Mouse (Mus musculus): ENCODE data around the gene Lta.

The Lta gene

DNA sequence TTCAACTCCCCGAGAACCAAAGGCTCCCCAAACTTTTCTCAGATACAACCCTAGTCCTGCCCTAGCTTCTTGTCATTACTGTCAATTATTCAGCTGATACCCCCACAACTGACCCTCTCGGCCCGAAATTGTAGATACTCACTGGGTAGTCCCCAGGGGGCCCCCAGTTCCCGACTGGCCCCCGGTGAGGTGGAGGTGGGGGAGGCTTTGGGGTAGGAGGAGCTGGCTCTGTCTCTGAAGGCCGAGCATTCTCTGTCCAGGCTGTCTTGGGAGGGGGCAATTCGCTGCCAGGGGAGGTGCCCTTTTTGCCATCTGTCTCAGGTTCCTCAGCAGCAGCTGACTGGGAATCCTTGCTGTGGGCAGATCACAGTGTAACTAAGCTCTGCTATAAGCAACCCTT, 45.5 kb downstream of the Lta start:
- no peak for DNase-seq (ENCODE audit: low read depth, low spot score)

DNA sequence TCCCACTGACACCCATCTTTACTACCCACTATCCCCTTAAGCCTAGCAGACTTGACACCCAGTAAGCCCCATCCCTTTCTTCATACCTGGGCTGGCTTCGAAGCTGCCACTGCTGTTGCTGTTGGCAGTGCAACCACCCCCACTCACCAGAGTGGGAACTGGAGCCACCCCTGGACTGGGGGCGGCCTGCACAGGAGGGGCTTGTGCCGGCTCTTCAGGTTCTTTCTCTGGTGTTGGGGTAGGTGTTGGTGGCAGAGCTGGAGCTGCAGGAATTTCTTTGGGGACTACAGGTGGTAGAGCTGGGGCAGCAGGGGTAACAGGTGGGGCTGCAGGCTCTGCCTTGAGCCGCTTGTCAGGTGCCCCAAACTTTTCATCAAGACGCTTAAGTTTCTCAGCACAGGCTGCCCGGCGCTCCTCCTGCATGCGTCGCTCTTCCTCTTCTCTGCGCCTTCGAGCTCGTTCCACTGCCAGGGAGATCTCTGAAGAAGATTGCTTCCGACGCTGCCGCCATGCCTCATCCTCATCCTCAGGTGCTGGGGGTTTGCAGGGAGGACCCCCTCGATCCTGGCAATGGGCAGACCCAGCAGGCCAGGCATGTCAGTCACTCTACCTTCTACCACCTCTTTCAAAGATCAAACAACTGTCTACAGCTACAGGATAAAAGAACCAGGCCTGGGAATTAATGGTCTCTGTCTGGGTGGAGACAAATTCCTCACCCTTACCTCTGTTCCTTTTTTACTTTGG, 46.1 kb downstream of the Lta start:
- no peak for DNase-seq (ENCODE audit: low read depth, low spot score)

DNA sequence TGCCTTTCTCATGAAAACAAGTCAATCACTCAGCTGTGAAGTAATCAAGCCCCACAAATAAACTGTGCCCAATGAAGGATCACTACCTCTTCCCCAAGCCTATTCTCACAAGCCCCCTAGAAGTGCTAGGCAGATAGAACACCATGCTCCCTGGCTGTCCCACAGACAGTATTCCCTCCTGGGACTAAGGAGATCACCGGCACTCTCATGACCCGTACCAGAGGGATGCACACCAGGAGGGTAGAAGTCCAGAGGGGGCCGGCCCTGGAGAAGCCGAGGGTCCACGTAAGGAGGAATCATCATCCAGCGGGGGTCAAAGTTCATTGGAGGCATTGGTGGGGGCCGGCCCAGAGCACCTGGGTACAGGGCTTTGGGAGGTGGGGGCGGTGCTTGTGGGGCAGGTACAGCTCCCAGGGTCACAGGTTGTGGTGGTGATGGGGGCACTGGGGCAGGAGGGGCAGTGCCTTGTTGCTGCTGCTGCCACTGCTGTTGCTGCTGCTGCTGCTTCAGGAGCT, 47.4 kb downstream of the Lta start:
- DNase-seq (ENCODE audit: low read depth, low spot score): no peak

DNA sequence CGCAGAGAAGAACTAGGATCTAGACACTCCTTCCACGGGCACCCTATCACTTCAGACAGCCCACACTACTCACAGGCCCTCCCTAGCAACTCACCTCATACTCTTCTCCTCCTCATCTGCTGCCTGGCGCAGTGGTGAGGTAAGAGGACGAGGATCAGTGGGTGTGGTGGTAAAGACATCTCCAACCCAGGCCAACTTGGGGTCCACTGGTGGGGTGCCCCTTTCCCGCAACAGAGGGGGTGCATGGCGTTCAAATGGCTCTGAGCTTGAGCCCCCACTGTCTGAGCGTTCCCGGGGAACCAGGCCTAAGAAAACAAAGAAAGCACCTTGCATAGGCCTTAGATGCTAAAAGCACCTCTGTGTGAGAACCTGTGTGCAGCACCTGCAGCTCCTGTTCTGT, 47.9 kb downstream of the Lta start:
- no peak for DNase-seq (ENCODE audit: low read depth, low spot score)

DNA sequence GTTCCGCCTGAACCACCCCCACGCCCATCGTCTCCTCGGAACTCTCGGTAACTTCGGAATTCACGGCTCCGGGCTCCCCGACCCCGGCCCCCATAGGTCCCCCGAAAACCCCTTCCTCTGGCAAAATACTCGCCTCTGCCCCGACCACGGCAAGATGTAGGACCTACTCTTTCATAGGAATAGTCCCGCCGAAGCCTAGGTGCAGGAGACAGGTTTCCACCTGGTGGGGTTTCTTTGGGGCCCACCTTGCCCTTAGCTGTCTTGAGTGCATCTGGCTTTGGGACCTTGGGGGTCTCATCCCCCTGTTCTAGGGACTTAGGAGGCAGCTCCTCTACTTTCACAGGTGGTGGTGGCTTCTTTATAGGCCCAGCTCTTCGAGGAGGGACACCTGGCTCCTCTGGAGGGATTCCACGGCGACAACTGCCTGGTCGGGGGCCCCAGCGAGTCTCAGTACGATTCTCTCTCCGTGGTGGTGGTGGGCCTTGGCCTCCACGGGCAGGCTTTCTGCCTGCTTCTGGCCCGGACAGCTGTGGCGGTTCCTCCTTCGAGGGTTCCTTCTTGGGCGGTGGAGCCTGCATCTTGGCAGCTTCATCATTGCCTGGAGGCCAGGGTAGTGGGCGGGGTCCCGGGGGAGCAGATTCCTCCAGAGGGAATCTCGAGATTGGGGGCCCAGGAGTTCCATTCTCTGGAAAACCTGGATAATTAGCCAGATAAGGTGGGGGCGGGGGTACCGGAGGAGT, 48.5 kb downstream of the Lta start:
- no peak for DNase-seq (ENCODE audit: low read depth, low spot score)

DNA sequence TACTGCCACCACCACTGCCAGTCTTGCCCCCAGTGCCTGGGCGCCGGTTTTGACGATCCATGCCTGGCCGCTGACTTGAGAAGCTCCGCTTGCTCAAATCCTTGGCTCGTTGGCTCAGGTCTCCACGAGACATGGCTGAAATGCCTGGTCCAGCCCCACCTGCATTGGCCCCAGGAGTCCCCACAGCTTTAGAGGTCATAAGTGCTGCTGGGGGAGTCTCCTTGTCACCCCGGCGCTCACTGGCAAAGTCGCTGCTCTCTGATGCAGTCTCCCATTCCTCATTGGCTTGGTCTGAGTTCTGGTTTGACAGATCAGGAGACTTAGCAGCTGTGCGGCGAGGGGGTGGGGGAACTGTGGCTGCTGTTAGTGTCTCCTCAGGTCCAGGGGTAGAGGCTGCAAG, 49.7 kb downstream of the Lta start:
- DNase-seq (ENCODE audit: low read depth, low spot score): no peak

DNA sequence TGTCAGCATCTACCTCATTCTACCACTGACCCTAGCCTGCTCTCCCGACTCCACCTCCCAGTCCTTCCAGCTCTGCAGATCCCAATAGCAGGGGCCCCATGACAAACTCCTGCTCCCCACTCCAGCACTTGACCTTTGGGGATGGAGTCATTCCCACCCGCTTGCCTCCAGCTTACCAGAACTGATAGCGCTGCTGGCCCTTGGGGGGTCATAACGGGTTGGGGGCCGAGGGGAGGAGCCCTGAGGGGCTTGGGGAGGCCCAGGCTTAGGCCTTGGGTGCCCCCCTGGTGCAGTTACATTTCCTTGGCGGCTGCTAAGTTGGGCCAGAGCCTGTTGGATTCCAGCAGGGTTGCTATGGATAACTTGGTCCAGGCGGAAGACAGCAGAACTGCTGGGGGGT, 50.5 kb downstream of the Lta start:
- no peak for DNase-seq (ENCODE audit: low read depth, low spot score)

DNA sequence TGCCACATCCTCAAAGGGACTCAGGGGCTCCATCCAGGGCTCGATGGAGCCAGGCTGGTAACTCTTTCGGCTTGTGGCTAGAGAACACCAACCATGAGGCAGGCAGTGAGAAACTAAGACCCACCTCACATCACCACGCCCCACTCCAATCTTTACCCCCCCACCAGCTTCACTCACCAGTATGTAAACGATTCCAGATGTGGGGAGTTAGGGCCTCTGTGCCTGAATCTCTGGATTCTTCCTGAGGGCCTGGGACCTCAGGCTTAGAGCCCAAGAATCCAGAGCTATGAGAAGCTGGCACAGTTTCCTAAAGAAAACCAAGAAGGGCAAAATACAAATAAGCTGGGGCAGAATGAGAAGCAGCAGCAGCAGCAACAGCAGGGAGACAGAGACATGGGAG, 51.2 kb downstream of the Lta start:
- DNase-seq (ENCODE audit: low read depth, low spot score): peak; percentile 42

Measured in 3T3-L1 (cell line).